Mouse (Mus musculus) ES-E14 (cell line): ENCODE measurements around the gene Dctn3. TPM values are rescaled to one million over a fixed set of nuclear protein-coding genes. Genes with fewer than 3 reads are reported as not detected.
A peak's percentile ranks its signal among the peaks of the same experiment; 100 is the strongest.

Experiments used
- DNase-seq: peaks from one replicate; pipeline ENCODE4 v3.0.0-alpha.2; 2013; ENCODE audit warnings: low read depth, low spot score
- H3K27ac ChIP-seq: 2 replicates; pipeline ENCODE4 v1.5.1; 2012; ENCODE audit warnings: low read depth, mild to moderate bottlenecking, low read length, moderate library complexity, mixed read lengths; ENCODE audit not compliant: poor library complexity, insufficient read depth, severe bottlenecking
- H3K36me3 ChIP-seq: 2 replicates; pipeline ENCODE4 v1.6.1; 2012; ENCODE audit warnings: mild to moderate bottlenecking, low read length, moderate library complexity, mixed read lengths; ENCODE audit not compliant: control insufficient read depth, poor library complexity, insufficient read depth, severe bottlenecking
- H3K4me1 ChIP-seq, 2 experiments: fragments of 150-350 bp in 1 of 2; sonication (generic) in 1 of 2; 2 replicates each; pipeline ENCODE4 v1.6.1; 2012; ENCODE audit warnings: low read length in 2 of 2, mild to moderate bottlenecking in 1 of 2, mixed read lengths in 1 of 2; ENCODE audit not compliant: control insufficient read depth in 2 of 2, insufficient read depth in 2 of 2, poor library complexity in 1 of 2
- H3K4me3 ChIP-seq, 2 experiments: fragments of 150-350 bp in 1 of 2; sonication (generic) in 1 of 2; 2 replicates each; pipeline ENCODE4 v1.5.1; 2012; ENCODE audit warnings: low read length in 2 of 2, low read depth in 1 of 2, mild to moderate bottlenecking in 1 of 2, mixed read lengths in 1 of 2; ENCODE audit not compliant: insufficient read depth in 1 of 2, poor library complexity in 1 of 2, severe bottlenecking in 1 of 2
- H3K9ac ChIP-seq: 2 replicates; pipeline ENCODE4 v1.6.1; 2012; ENCODE audit warnings: low read depth, mild to moderate bottlenecking, low read length, mixed read lengths; ENCODE audit not compliant: poor library complexity, insufficient read depth, severe bottlenecking
- H3K9me3 ChIP-seq: fragments of 150-350 bp; sonication (generic); 2 replicates; pipeline ENCODE4 v1.6.1; 2012; ENCODE audit warnings: low read depth, mild to moderate bottlenecking, low read length; ENCODE audit not compliant: control insufficient read depth, insufficient read depth
- CHD2 ChIP-seq: IDR thresholded peaks from 2 replicates; pipeline ENCODE4 v1.6.1; 2014; ENCODE audit warnings: mild to moderate bottlenecking, low read depth, low read length, inconsistent platforms
- HCFC1 ChIP-seq: IDR thresholded peaks from 2 replicates; pipeline ENCODE4 v1.6.1; 2012; ENCODE audit warnings: low read length, inconsistent platforms, borderline replicate concordance; ENCODE audit not compliant: insufficient read depth
- MAFK ChIP-seq: IDR thresholded peaks from 2 replicates; pipeline ENCODE4 v1.6.1; 2014; ENCODE audit warnings: mild to moderate bottlenecking, low read depth, low read length, inconsistent platforms; ENCODE audit not compliant: insufficient read depth
- ZC3H11A ChIP-seq: IDR thresholded peaks from 2 replicates; pipeline ENCODE4 v1.6.1; 2012; ENCODE audit warnings: low read depth, mild to moderate bottlenecking, inconsistent platforms, low read length, borderline replicate concordance
- ZNF384 ChIP-seq: IDR thresholded peaks from 2 replicates; pipeline ENCODE4 v1.6.1; 2012; ENCODE audit warnings: low read depth, low read length, inconsistent platforms
- in situ Hi-C, 2 experiments: fragments of 600-800 bp; cut with MboI; formaldehyde crosslinking; loops; one replicate each; pipeline ENCODE4 v1.15.1; 2025; ENCODE audit warnings: low sequenced_read_pairs in 2 of 2, inconsistent platforms in 1 of 2; ENCODE audit not compliant: unreplicated experiment in 2 of 2
- total RNA-seq: library from RNA; depleted of rRNA; stranded (reverse); fragments of 300-350 nt; gene quantifications from 2 replicates; pipeline ENCODE4 v1.2.3, GENCODE M21; 2012

Dctn3 gene
- total RNA-seq, 1 experiment: 90.9 TPM

- peak; percentile 94 for DNase-seq
- in situ Hi-C loops: no loop called here
- TF ChIP-seq CHD2 (0 out of 2 replicates have a peak, but pooled peaks have one; percentile 20), ZNF384 (peak; percentile 67; the same call in 1 of the 2 replicates), MAFK (no peak), ZC3H11A (peak; percentile 60; the same call in 1 of the 2 replicates), HCFC1 (no peak)
- H3K9ac ChIP-seq: peak within 1 kb of the TSS; percentile 88
- H3K9me3 ChIP-seq: no peaks in the 10 kb centered on the region
- peak within 1 kb of the TSS; percentile 87 to 93 for H3K4me3 ChIP-seq
- H3K27ac ChIP-seq: peak within 1 kb of the TSS; percentile 69
- peaks cover 11% of the 10 kb centered on the region; the same call in 1 of the 2 replicates for H3K36me3 ChIP-seq
- peaks cover 2 to 12% of the 10 kb centered on the region in 2 experiments; a peak in 2 of 4 replicates for H3K4me1 ChIP-seq
Measured at GRCm38 (mm10) chr4:41755338-41756305, 32.7 kb upstream of the Dctn3 start, which contains the start of gene Sigmar1. Gene Sigmar1 (minus strand): TSS chr4:41756157.

- Histone ChIP-seq H3K27ac (peak within 1 kb of the TSS; percentile 69), H3K36me3 (peaks cover 11% of the 10 kb centered on the region; the same call in 1 of the 2 replicates), H3K4me3 (peak within 1 kb of the TSS; percentile 87 to 93), H3K9ac (peak within 1 kb of the TSS; percentile 88), H3K4me1 (peaks cover 2 to 10% of the 10 kb centered on the region in 2 experiments; a peak in 2 of 4 replicates), H3K9me3 (no peaks in the 10 kb centered on the region)
- TF ChIP-seq MAFK (no peak), ZNF384 (no peak), HCFC1 (no peak), ZC3H11A (no peak), CHD2 (no peak)
- DNase-seq: peak; percentile 86
- in situ Hi-C loops: no loop called here
Measured at GRCm38 (mm10) chr4:41754797-41755337, 31.9 kb upstream of the Dctn3 start, which contains the start of gene Galt. Gene Galt (plus strand): TSS chr4:41755228.

GRCm38 (mm10) chr4:41745021-41745420 lies 22.1 kb upstream of the Dctn3 start:
- no peak for DNase-seq
- in situ Hi-C loops: no loop called here

GRCm38 (mm10) chr4:41744131-41744530 lies 21.2 kb upstream of the Dctn3 start:
- in situ Hi-C loops: no loop called here
- no peak for TF ChIP-seq ZC3H11A
- TF ChIP-seq CHD2: no peak
- TF ChIP-seq ZNF384: no peak
- no peak for TF ChIP-seq HCFC1
- TF ChIP-seq MAFK: no peak
- H3K9ac ChIP-seq: no peak overlapping the region
- DNase-seq: no peak
- peaks cover 3% of the 10 kb centered on the region for H3K36me3 ChIP-seq
- no peak overlapping the region for H3K4me3 ChIP-seq
- peaks cover 0 to 6% of the 10 kb centered on the region in 2 experiments; a peak in 2 of 4 replicates for H3K4me1 ChIP-seq
- H3K27ac ChIP-seq: no peak overlapping the region
- no peaks in the 10 kb centered on the region for H3K9me3 ChIP-seq

More at GRCm38 (mm10) chr4:41745021-41745420, 22.1 kb upstream of the Dctn3 start:
- no peaks in the 10 kb centered on the region for H3K9me3 ChIP-seq
- TF ChIP-seq ZNF384 (no peak), HCFC1 (no peak), CHD2 (no peak), ZC3H11A (no peak), MAFK (no peak)
- no peaks in the 10 kb centered on the region for H3K36me3 ChIP-seq
- H3K4me3 ChIP-seq: no peak overlapping the region
- H3K27ac ChIP-seq: no peak overlapping the region
- no peaks in the 10 kb centered on the region for H3K4me1 ChIP-seq
- no peak overlapping the region for H3K9ac ChIP-seq
